Mouse (Mus musculus) bone marrow macrophage, adult 2 months (primary cell): ENCODE data around the gene Ttll6.

ENCODE experiments used
- CTCF ChIP-seq: IDR thresholded peaks from 2 replicates; pipeline ENCODE4 v1.5.1; 2012; ENCODE audit warnings: low read depth, mild to moderate bottlenecking, low read length, moderate library complexity
- POLR2A ChIP-seq: IDR thresholded peaks from 2 replicates; pipeline ENCODE4 v1.6.1; 2012; ENCODE audit warnings: mild to moderate bottlenecking, low read depth, low read length, borderline replicate concordance

DNA sequence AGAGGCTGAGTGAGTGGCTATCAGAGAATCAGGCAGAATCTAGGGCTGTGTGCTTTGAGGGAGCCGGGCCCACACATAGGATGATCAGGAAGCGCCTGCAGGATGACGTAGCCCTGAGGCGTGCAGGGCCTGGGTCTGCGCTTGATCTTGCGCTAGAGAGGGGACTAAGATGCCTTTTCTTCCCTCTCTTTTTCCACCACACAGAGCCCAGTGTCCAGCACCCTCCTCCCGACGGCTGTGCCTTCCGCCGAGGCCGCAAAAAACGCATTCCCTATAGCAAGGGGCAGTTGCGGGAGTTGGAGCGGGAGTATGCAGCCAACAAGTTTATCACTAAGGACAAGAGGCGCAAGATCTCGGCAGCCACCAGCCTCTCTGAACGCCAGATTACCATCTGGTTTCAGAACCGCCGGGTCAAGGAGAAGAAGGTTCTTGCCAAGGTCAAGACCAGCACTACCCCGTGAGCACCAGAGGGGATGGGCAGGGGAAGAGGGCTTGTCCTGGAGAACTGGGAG lies 62.2 kb downstream of the Ttll6 start:
- TF ChIP-seq CTCF: no peak
- TF ChIP-seq POLR2A: no peak
